Mouse (Mus musculus) embryonic facial prominence, embryonic 12.5 days (tissue): Measurements from ENCODE around the gene Gm20518. TPM values are rescaled to one million over a fixed set of nuclear protein-coding genes. Genes with fewer than 3 reads are reported as not detected.

Source experiments
- ATAC-seq: fragments of 200-750 bp; cut with Nextera tagmentation; 2 replicates; pipeline ENCODE4 v1.8.0; 2017; ENCODE audit not compliant: insufficient number of reproducible peaks, insufficient read depth, low FRiP score, low TSS enrichment
- H3K27ac ChIP-seq: fragments of 300-500 bp; sonication (generic); 2 replicates; pipeline ENCODE4 v1.5.1; 2016; ENCODE audit warnings: mild to moderate bottlenecking
- H3K27me3 ChIP-seq: fragments of 300-500 bp; sonication (generic); 2 replicates; pipeline ENCODE4 v1.6.1; 2016; ENCODE audit warnings: mild to moderate bottlenecking, moderate library complexity
- H3K36me3 ChIP-seq: fragments of 300-500 bp; sonication (generic); 2 replicates; pipeline ENCODE4 v1.6.1; 2016; ENCODE audit warnings: mild to moderate bottlenecking
- H3K4me1 ChIP-seq: fragments of 300-500 bp; sonication (generic); 2 replicates; pipeline ENCODE4 v1.6.1; 2016
- H3K4me2 ChIP-seq: fragments of 300-500 bp; sonication (generic); replicated peaks from 2 replicates; pipeline ENCODE4 v1.6.1; 2016; ENCODE audit warnings: mild to moderate bottlenecking, moderate library complexity
- H3K4me3 ChIP-seq: fragments of 300-500 bp; sonication (generic); 2 replicates; pipeline ENCODE4 v1.5.1; 2016; ENCODE audit warnings: mild to moderate bottlenecking
- H3K9ac ChIP-seq: fragments of 300-500 bp; sonication (generic); 2 replicates; pipeline ENCODE4 v1.6.1; 2016; ENCODE audit warnings: mild to moderate bottlenecking, moderate library complexity
- H3K9me3 ChIP-seq: fragments of 300-500 bp; sonication (generic); 2 replicates; pipeline ENCODE4 v1.6.1; 2016; ENCODE audit warnings: mild to moderate bottlenecking, moderate library complexity
- WGBS: fragments of 180-500 bp; shearing (Covaris S2); methylation state at CpG from one replicate; pipeline ENCODE4 v1.1.7; 2016; 5-methylcytosine and 5-hydroxymethylcytosine counted together
- polyA plus RNA-seq: library from polyadenylated mRNA; unstranded; fragments of >200 nt; fragmentation: Nextera tagmentation; extraction: Ambion mirVana; gene quantifications from 2 replicates; pipeline ENCODE4 v1.2.1, GENCODE M21; 2016

Gm20518 gene
- polyA plus RNA-seq, 1 experiment from 2014 or later = 0.19 TPM

DNA sequence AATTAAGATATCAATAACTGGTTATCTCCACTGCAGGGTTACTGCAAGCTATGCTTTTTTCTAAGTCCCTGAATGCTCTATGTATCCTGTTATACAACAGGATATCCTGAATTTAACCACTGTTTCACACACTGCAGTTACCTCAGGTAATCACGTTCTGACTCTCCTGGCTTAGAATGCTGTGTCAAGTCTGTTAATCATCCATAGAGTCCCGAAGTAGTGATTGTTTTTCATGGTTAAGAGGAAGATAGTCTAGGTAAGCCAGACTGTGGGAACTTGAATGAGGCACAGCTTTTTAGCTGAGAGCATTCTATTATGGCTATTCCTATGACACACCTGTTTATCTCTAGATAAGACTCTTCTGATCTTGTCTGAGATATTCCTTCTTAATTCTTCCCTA is 26.2 kb downstream of the Gm20518 start:
- Histone ChIP-seq H3K9ac (no peak overlapping the region), H3K27me3 (no peaks in the 10 kb centered on the region), H3K9me3 (no peaks in the 10 kb centered on the region), H3K4me3 (no peak overlapping the region), H3K27ac (no peak overlapping the region), H3K4me2 (no peak overlapping the region), H3K4me1 (no peaks in the 10 kb centered on the region; the same call in 1 of the 2 replicates), H3K36me3 (peaks cover 28% of the 10 kb centered on the region)
- 88% methylated on average over 2 of the region's 2 CpGs for WGBS
- no peak for ATAC-seq

- Histone ChIP-seq H3K4me3 (no peak overlapping the region), H3K27me3 (no peaks in the 10 kb centered on the region), H3K9ac (no peak overlapping the region), H3K4me2 (no peak overlapping the region), H3K4me1 (no peaks in the 10 kb centered on the region; the same call in 1 of the 2 replicates), H3K9me3 (no peaks in the 10 kb centered on the region), H3K27ac (no peak overlapping the region), H3K36me3 (peaks cover 60% of the 10 kb centered on the region)
- no peak for ATAC-seq
These were observed 32.9 kb downstream of the Gm20518 start for GRCm38 (mm10) chr16:17858592-17858991.

DNA sequence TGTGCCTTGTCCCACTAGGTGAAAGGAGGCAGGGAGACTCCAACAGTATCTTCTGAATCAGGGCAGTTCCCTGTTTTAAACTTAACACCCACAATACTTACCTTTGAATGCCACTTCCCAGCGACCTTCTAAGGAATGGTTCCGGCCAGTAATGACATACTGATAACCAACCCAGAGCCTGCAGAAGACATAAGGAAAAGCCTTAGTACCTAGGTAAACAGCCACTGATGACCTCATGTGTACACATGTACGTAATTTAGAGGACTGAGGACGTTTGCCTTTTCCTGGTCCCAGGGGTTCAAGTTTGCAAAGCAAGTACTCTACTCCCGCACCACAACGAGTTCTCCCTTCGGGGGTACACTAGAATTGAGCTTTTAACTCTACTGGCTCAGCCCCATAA is 34.3 kb downstream of the Gm20518 start:
- H3K4me1 ChIP-seq = no peaks in the 10 kb centered on the region; the same call in 1 of the 2 replicates
- no peak overlapping the region for H3K27ac ChIP-seq
- ATAC-seq = no peak
- H3K36me3 ChIP-seq = peaks cover 70% of the 10 kb centered on the region
- no peak overlapping the region for H3K4me2 ChIP-seq
- no peak overlapping the region for H3K9ac ChIP-seq
- H3K9me3 ChIP-seq = no peaks in the 10 kb centered on the region
- no peak overlapping the region for H3K4me3 ChIP-seq
- 89% methylated on average over 7 of the region's 7 CpGs for WGBS
- H3K27me3 ChIP-seq = no peaks in the 10 kb centered on the region

DNA sequence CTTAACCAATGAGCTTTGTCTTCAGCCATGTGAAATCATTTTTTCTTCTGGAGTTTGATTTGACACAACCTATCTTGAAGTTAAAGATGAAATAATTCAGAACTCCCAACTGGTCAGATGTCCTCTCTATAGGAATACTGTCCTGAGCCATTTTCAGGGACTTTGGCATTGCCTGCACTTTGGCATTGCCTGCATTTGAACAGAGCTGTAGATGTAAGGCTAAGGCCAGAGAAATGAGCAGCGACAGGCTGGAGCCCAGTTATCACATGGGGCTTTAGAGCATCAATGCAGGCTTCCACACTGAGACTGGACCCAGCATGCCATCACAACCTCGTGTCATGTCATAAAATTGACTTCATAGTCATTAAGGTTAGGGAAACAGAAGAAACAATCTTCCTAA is 38.2 kb downstream of the Gm20518 start:
- H3K9ac ChIP-seq = no peak overlapping the region
- H3K27ac ChIP-seq = no peak overlapping the region
- no peaks in the 10 kb centered on the region for H3K27me3 ChIP-seq
- no peaks in the 10 kb centered on the region for H3K9me3 ChIP-seq
- H3K4me2 ChIP-seq = no peak overlapping the region
- no peak for ATAC-seq
- no peaks in the 10 kb centered on the region for H3K4me1 ChIP-seq
- 88% methylated on average over 2 of the region's 2 CpGs for WGBS
- no peak overlapping the region for H3K4me3 ChIP-seq
- H3K36me3 ChIP-seq = peaks cover 85% of the 10 kb centered on the region

- no peak for ATAC-seq
These were observed 39.6 kb downstream of the Gm20518 start for GRCm38 (mm10) chr16:17851860-17852259.

DNA sequence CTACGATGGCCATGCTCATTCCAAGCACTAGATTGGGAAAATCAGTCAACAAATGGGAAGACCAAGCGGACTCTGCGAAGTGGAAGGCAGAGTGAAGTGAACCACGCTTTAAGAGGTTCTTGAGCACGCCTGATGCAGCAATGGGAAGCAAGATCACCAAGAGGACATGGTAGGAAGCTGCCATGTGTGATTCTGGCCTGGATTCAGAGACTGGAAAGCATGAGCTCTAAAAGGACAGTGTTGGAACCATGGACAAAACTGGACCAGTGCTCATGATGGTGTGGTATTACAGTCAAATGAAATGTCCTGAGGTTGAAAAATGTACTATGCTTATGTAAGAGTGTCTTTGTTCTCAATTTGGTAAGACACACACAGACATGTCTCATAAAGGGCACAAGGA is 40.1 kb downstream of the Gm20518 start:
- H3K9ac ChIP-seq = no peak overlapping the region
- 93% methylated on average over 5 of the region's 5 CpGs for WGBS

More at GRCm38 (mm10) chr16:17851860-17852259, 39.6 kb downstream of the Gm20518 start:
- Histone ChIP-seq H3K27ac (no peak overlapping the region), H3K4me2 (no peak overlapping the region), H3K36me3 (peaks cover 84% of the 10 kb centered on the region), H3K4me1 (no peaks in the 10 kb centered on the region), H3K9me3 (no peaks in the 10 kb centered on the region), H3K27me3 (no peaks in the 10 kb centered on the region), H3K4me3 (no peak overlapping the region), H3K9ac (no peak overlapping the region)
- 92% methylated on average over 1 of the region's 1 CpGs for WGBS

DNA sequence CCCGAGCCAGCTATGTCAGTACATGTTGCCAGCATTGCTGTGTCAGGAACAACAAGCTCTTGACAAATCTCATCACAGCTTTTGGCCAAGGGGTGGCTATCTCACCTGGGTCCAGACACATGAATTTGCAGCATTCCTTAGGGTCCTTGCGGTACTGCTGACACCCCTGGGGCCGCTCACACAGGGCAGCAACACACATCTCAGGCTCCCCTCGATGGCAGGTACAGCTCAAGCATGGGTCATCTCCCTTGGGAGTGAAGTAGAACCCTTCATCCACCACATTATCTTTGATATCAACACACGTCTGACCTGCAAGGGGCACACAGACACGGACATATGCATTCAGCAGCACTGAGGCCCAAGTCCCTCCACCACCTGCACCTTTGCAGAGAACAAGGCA is 42.0 kb downstream of the Gm20518 start:
- Histone ChIP-seq H3K4me2 (no peak overlapping the region), H3K36me3 (peaks cover 88% of the 10 kb centered on the region), H3K9ac (no peak overlapping the region), H3K9me3 (no peaks in the 10 kb centered on the region), H3K27me3 (no peaks in the 10 kb centered on the region), H3K4me1 (no peaks in the 10 kb centered on the region), H3K27ac (no peak overlapping the region), H3K4me3 (no peak overlapping the region)
- WGBS = 83% methylated on average over 6 of the region's 6 CpGs
- ATAC-seq = no peak

More for the DNA sequence above, 40.1 kb downstream of the Gm20518 start:
- H3K9me3 ChIP-seq = no peaks in the 10 kb centered on the region
- H3K36me3 ChIP-seq = peaks cover 84% of the 10 kb centered on the region
- no peak overlapping the region for H3K27ac ChIP-seq
- no peak overlapping the region for H3K4me3 ChIP-seq
- H3K27me3 ChIP-seq = no peaks in the 10 kb centered on the region
- no peak for ATAC-seq
- H3K4me1 ChIP-seq = no peaks in the 10 kb centered on the region
- H3K4me2 ChIP-seq = no peak overlapping the region

DNA sequence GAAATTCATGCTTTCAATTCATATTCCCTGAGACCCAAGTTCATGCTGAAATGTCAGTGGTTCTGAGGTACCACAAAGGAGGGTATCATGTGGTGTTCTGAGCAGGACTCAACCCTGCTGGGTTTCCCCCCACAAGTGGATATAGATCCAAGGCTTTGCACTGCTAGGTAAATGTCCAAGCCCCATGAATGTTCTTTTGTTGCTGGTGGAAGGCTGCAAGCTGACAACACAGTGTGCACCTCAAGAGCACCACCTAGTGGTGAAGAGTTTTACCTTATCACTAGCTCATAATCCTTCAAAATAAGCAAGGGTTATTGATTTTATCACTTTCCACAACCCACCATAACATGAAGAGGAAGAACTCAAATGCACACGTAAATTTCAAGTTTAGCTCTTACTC is 42.5 kb downstream of the Gm20518 start:
- no peaks in the 10 kb centered on the region for H3K9me3 ChIP-seq
- peaks cover 88% of the 10 kb centered on the region for H3K36me3 ChIP-seq
- ATAC-seq = no peak
- no peak overlapping the region for H3K4me3 ChIP-seq
- no peak overlapping the region for H3K27ac ChIP-seq
- H3K27me3 ChIP-seq = no peaks in the 10 kb centered on the region
- WGBS = 15% methylated on average over 1 of the region's 1 CpGs
- no peak overlapping the region for H3K4me2 ChIP-seq
- H3K9ac ChIP-seq = no peak overlapping the region
- no peaks in the 10 kb centered on the region for H3K4me1 ChIP-seq

DNA sequence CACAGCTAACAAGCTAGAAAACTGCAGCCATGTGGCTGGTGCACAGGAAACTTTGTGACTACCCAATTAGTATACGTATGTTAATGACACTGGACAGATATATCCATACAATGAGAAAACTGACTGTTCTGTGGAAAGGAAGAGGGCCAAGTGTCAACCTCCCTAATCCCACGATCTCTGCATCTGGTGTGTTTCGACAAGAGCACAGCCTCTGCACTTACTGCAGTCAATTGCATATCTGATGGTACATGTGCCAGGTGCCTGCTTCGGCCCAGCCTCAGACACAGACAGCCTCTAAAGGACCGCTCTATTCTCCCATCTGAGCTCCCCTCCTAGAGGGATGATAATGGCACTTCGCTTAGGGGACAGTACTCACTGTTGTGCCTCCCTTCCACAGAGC is 43.0 kb downstream of the Gm20518 start:
- WGBS = 98% methylated on average over 6 of the region's 6 CpGs
- Histone ChIP-seq H3K36me3 (peaks cover 90% of the 10 kb centered on the region), H3K9ac (no peak overlapping the region), H3K4me2 (no peak overlapping the region), H3K27me3 (no peaks in the 10 kb centered on the region), H3K4me3 (no peak overlapping the region), H3K9me3 (no peaks in the 10 kb centered on the region), H3K4me1 (no peaks in the 10 kb centered on the region), H3K27ac (no peak overlapping the region)
- ATAC-seq = no peak

DNA sequence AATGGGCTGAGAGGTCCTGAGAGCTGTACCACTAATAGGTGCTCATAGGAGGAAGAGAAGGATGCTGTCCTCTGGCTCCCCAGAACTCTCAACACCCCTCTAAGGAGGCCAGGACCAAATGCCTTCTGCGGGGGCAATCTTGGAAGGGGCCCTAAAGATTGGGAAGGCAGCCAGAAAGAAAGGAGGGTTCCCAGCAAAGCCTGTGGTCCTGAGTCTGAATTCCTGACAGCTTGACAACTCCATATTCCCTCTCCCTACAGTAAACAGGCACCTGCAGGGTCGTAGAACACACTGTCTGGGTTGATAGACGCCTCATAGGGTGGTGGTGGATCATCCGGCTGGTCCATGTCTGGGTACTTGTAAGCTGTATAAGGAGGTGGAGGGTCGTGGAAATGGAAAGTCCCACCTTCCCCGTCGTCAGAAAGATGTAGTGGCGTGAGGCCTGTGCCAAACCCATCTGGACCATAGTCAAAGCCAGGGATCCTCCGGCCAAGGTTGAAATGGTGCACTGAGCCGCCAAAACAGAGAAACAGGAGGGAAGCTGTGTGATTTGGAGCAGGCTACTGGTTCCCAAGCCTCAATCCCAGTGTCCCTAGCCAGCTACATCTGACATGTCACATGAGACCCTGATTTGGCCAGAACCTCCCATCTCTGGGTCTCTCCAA is 47.6 kb downstream of the Gm20518 start:
- WGBS = 92% methylated on average over 10 of the region's 10 CpGs
- no peak overlapping the region for H3K9ac ChIP-seq
- no peaks in the 10 kb centered on the region for H3K27me3 ChIP-seq
- no peak overlapping the region for H3K4me3 ChIP-seq
- no peak for ATAC-seq
- no peaks in the 10 kb centered on the region for H3K9me3 ChIP-seq
- no peaks in the 10 kb centered on the region for H3K4me1 ChIP-seq
- H3K27ac ChIP-seq = no peak overlapping the region
- H3K4me2 ChIP-seq = no peak overlapping the region
- H3K36me3 ChIP-seq = peaks cover 86% of the 10 kb centered on the region

- no peak overlapping the region for H3K4me2 ChIP-seq
- no peaks in the 10 kb centered on the region for H3K4me1 ChIP-seq
- peaks cover 73% of the 10 kb centered on the region for H3K36me3 ChIP-seq
- H3K9me3 ChIP-seq = no peaks in the 10 kb centered on the region
- no peak overlapping the region for H3K4me3 ChIP-seq
- no peak overlapping the region for H3K27ac ChIP-seq
- no peak overlapping the region for H3K9ac ChIP-seq
- H3K27me3 ChIP-seq = peaks cover 2% of the 10 kb centered on the region; the same call in 1 of the 2 replicates
- WGBS = 96% methylated on average over 7 of the region's 7 CpGs
- no peak for ATAC-seq
These were observed 49.0 kb downstream of the Gm20518 start for GRCm38 (mm10) chr16:17842437-17842836.

GRCm38 (mm10) chr16:17839976-17840375 is 51.5 kb downstream of the Gm20518 start:
- Histone ChIP-seq H3K36me3 (peaks cover 48% of the 10 kb centered on the region), H3K9ac (no peak overlapping the region), H3K4me1 (no peaks in the 10 kb centered on the region), H3K9me3 (no peaks in the 10 kb centered on the region), H3K4me2 (no peak overlapping the region), H3K4me3 (no peak overlapping the region), H3K27me3 (peaks cover 26% of the 10 kb centered on the region), H3K27ac (no peak overlapping the region)
- 80% methylated on average over 4 of the region's 4 CpGs for WGBS
- ATAC-seq = no peak
